Mouse (Mus musculus) cerebellum, adult 11 months (tissue): ENCODE data around the gene Cnppd1.

Source experiments
- DNase-seq: peaks from one replicate; pipeline ENCODE4 v3.0.0; 2022

Gene Cnppd1

GRCm38 (mm10) chr1:75147411-75148135 is 5.1 kb upstream of the Cnppd1 start:
- DNase-seq: no peak

- DNase-seq: no peak
Observed at GRCm38 (mm10) chr1:75145589-75145988, 3.1 kb upstream of the Cnppd1 start.

DNA sequence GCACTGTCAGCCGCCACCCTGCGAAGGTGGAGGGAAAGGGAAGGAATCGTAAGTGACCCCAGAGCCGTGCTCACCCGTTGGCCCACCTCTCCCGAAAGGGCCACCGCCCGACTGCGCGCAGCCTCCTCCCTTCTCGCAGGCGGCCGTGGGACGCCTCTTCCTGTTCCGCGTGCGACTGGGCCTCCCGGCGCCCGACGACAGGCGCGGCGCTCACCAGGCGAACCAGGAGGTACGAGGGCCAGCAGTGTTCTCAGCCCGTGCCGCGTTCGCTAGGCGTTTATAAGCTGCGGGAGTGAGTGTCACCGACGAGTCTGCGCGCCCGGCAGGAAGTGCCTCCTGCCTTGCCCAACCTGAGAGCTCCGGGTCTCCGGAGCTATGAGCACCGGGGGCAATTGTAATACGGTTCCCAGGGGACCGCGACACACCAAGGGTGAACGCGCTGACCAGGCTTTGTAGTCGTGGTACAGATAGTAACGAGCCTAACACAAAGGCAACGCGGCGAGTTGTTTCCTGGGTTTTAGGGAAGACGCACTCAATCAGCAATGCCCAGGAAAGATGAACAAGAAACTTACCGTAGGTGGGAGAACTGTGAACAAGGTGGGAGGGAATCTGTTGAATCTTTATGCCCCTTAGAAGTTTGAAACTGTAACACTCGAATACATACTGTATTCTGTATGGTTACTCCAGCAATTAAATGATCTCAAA is 873 bp downstream of the Cnppd1 start:
- no peak for DNase-seq

DNA sequence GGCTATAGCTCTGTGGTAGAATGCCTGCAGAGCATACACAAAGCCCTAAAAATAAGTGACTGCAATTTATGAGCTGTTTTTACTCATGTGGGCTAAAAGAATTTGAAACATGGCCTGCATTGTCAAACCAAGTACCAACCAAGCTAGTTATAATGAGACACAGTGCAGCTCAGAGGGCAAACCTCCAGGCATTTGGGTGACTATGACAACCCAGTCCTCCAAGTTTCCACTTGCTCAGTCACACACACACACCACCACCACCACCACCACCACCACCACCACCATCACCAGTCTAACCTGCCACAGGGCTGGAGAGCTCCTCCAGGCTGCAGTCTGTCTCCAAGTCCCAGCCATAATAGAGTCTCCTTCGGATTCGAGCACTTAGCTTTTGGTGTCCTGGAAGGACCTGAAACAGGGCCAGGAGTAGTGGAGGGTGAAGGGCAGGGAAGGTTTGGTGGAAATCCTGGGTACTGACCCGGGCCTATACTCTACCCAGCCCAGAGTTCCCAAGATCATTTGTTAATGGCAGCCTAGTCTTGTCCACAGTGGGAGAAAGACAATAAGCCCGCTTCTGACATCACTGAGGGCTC is 1.8 kb downstream of the Cnppd1 start:
- DNase-seq: no peak

DNA sequence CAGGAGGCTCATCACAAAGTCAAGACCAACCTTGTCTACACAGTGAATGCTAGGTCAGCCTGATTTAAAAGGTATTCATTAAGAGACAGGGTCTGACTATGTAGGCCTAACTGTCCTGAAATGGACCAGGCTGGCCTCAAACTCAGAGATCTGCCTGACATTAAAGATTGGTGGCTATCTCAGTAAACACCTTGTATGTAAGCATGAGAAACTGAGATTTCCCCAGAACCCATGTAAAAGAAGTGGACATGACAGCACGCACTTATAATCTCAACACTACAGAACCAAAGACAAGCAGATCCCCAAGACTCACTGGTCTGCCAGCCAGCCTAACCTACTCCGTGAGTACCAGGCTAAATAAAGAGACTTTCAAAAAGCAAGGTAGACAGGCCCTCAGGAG is 4.1 kb downstream of the Cnppd1 start:
- DNase-seq: no peak

GRCm38 (mm10) chr1:75136730-75137129 is 5.8 kb downstream of the Cnppd1 start:
- no peak for DNase-seq

DNA sequence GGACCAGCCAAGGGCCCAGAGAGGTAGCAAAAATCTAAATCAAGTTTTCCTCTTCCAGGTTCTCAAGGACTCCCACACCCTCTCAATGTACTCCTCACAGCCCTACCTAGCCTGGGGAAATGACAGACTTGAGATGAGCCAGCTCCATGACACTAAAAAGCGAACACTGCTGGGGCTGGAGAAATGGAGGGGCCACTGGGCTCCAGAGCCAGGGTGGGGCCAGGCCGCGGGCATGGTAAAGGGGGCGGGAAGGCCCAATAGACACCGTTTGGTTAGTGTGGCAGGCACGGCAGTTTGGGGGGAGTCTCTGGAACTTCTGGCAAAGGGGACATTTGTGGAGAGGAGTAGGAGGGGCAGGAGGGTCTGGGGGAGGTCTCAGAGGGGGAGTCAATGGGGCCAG is 6.2 kb downstream of the Cnppd1 start:
- no peak for DNase-seq

DNA sequence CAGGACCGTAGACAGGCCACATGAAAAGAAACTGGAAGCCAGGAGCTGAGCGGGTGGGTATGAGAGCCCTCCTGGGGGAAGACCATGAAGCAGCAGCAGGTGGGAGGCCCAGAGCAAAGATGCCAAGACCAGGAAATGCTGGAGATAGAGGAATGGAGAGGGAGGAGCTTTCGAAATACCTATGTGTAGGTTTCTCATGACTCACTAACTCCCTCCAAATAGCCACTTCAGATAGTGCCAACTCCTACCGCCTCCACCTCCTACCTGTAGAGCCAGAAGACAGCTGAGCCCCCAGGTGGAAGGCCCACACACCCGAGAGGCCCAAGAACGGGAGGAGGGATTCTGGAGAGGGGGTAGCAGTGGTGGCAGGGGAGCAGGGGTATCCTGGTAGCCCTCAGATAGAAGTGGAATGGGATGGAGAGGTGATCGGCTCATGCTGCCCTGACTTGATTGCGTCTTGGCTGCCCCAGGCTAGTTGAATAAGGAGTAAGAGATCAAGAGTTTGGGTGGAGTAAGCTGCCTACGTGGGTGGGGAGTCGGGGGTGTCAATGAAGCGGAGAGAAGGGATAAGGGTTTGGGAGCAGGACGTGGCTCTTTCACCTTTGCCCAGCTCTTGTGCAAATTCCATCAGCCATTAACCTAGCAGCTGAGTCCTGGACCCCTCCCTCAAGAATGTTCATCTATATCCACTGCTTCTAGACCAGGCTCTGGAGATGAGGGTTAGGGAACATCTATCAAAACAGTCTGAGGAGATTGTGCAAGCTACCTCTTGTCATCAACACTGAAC is 8.9 kb downstream of the Cnppd1 start, which contains the start of gene Slc23a3:
Gene Slc23a3, minus strand, starts transcription at position 470 of the 787 bp plus-strand sequence.
- no peak for DNase-seq

- no peak for DNase-seq
Observed at GRCm38 (mm10) chr1:75128641-75129040, 13.9 kb downstream of the Cnppd1 start.

GRCm38 (mm10) chr1:75125418-75125817 is 17.1 kb downstream of the Cnppd1 start:
- DNase-seq: no peak

GRCm38 (mm10) chr1:75124346-75125321 is 17.9 kb downstream of the Cnppd1 start, which contains the start of gene Nhej1:
Nhej1 (minus strand) TSS chr1:75125200.
- DNase-seq: peak; percentile 91

DNA sequence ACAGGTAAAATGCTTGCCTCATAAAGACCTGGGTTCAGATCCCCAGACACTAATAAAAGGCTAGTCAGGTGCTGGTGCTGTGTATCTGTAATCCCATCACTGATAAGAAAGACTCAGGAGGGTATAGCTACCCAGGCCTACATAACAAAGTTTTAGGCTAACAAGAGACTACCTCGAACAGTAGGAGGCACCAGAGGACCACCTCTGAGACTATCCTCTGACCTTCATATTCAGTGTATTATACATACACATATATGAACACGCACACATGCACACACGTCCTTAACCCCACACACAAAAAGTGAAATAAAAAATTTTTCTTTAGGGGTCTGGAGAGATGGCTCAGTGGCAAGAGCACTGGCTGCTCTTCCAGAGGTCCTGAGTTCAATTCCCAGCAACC is 20.3 kb downstream of the Cnppd1 start:
- no peak for DNase-seq
